Mouse (Mus musculus): ENCODE measurements around the gene Cby3.
A peak's percentile ranks its signal among the peaks of the same experiment; 100 is the strongest.
"Not testable (repeated sequence)": the region's sequence is repeated elsewhere in the genome, so short reads cannot be mapped to it uniquely, and the experiment has no call there.

Cby3 gene

DNA sequence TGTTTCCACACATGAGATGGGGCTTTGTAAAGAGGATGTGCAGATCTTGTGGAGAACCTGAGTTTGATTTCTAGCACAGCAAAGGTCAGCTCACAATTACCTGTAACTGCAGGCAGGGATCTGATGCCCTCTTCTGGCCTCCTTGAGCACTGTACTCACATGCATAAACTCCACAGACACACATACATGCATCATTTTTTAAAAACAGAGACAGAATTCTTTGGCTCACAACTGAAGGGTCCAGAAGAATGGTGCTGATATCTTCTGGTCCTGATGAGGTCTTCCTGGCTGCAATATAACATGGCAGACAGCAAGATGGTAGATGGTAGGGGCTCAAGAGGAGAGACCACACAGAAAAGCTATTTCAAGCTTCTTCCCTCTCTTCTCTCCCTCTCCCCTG lies at the start of gene Cby3:
Cby3 (plus strand) TSS at position 301 of the 400 bp plus-strand sequence.
- DNase-seq: no peak

DNA sequence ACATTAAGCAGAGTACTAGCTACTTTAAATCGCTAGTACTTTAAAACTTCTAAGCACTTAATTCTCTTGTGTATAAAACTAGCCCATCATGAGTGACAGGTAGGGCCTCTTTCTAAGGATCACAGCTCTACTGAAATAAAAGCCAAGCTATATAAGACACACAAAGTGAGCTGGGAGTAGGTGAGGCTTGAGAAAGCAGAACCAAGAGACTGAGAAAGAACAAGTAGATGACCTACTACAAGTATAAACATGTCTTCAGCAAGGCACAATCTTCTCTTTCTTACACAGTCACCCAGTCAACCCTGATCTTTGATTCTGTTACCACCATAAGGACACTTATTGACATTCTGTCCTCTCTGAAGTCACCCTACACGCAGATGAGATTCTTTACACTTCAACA lies 41.5 kb upstream of the Cby3 start:
- no peak for DNase-seq

DNA sequence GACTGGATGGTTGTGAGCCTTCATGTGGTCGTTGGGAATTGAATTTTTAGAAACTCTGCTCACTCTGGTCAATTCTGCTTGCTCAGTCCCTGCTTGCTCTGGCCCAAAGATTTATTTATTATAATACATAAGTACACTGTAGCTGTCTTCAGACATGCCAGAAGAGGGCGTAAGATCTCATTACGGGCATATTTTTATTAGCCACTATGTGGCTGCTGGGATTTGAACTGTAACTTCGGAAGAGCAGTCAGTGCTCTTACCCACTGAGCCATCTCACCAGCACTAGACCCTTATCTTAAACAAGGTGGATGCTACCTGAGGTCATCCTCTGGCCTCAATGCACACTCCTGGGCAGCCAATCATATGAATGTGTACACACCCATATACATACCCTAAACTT lies 34.9 kb upstream of the Cby3 start:
- not testable (repeated sequence) for DNase-seq

DNA sequence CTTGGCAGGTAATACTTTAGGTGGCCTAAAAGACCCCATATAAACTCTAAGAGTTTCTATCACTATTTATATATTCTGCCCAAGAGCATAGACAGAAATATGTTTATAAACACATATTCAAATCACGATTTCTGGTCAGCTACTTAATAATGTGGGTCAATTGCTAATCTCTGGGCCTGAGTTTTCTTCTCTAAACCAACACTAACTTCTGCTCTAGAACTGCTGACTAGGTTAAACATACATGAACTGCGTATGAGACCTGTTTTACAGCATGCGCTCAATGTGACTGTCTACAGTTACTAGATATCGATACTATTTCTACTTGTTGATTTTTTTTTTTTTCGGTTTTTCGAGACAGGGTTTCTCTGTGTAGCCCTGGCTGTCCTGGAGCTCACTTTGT lies 33.0 kb upstream of the Cby3 start:
- DNase-seq: no peak

DNA sequence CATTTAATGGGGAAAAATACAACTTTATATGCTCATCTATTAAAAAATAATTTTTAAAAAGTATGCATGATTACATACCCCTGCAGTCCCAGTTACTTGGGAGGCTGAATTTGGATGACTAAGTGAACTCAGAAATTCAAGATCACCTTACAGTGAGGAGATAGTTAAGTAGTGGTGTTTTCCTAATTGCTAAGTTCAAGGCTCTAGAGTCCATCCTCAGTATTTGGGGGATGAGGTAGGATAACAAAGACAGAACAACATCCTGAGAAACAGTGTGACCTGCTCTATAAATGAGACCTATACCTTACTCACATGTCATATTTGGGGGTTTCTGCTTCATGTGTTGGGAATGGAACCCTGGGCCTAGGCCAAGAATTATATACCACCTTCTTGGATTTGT lies 31.9 kb upstream of the Cby3 start:
- no peak for DNase-seq

DNA sequence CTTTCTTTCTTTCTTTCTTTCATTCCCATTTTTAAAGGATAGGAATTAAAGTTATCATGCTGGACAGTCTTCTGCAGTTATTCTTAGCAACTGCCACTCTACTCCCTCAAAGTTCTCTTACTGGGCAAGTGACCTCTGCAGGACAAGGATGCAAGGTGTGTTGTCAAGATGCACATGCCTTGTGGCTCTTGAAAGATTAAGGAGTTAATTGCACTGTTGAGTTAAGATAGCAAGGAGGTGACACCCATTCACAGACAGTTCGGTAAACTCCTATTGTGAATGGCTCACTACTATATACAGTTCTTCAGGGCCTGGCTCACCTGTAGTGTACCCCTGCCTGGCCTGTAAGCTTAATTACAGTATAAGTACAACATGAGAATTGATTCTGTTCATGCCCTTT lies 30.4 kb upstream of the Cby3 start:
- no peak for DNase-seq

DNA sequence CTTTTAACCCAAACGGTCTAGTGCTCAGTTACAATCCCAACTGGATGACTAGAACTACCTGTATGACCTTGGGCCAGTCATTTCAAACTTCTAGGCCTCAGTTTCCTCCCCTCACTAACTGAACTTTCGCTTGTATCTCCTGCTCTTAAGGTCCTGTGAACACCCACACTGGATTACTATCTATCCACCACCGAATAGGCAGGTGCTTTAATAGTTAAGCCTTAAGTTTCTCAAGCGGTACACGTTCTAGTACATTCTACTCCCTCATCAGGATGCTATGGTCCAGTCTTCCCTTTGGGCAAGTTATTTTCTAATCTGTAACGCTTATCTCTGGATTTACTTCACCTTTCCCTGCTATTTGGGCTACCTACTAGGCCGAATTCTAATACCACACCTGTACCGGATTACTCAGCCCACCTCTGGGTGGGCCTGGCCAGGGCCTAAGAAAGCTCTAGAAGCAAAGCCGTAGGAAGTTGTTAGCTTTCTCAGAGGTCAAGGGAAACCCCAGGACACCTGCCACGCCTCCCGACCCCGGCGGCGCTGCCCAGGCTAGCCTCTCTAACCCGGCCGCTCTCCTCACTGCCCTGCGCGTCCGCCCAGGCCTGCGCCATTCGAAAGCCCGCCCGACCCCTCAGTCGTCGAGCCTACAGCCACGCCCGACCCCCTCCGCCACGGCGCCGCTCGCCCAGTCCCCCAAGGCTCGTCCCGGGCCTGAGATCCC lies 29.4 kb upstream of the Cby3 start:
- DNase-seq: peak; percentile 46 to 52

DNA sequence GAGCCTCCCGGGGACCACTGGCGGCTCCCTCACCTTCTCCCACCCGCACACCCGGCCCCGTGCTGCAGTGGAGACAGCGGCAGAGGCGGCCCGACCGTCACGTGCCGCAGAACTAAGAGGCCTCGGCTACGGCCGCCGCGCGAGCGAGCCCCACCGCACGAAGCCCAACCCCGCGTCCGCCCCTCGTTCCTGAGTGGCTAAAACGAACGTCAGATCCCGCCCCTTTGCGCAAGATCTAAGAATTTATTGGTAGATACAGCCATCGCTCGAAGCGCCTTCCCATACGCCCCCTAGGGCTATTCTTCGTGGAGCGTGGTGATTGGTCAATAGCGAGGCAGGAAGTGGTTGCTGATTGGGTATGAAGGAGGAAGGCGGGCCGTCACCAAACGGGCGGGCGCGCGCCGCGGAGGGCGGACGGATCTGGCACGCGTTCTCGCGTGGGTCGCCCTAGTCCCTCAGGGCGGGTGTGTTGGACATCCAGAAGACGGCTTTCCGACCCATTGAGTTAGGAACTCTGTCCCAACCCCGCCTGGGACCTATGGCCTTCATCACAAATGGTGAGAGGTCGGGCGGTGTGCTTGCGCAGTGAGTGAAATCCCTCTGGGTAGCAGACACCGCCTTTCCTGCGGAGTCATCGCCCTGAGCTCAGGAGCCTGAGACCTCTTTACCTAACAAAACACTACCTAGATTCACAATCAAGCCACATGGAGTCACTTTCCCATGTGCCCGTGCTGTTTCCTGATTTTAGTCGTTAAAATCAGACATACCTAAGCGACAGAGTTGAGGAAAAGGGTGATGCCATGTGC lies 28.6 kb upstream of the Cby3 start, which contains the start of gene Canx:
Canx (minus strand) TSS at position 178 of the 806 bp plus-strand sequence.
- DNase-seq: peak; percentile 99

DNA sequence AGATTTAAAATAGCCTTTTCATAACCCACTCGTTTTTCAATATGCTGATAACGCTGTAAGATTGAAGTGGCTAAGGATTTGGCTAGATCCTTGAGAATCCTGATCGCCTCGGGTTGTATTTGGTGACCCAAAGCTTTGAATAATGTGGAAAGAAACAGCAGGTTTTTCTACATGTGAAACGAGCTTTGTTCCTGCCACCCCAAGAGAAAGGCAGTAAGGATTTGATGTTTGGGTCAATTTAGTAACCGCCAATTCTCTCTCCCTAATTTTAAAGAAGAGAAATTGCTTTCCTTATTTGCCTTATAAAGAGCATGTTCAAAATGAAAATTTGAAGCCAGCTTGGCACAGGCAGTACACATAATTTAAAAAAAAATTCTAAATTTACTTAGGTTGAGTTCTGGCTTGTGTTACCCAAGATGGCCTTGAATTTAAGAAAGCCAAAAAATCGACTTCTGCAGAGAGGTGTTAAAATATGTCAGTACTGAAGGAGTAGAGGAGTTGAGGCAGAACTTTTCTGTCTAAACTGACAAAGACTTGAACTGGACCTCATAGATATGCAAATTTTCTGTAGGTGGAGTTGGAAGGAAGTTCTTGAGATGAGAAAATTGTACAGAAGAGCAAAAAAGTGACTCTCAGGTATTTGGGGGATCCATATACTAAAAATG lies 27.8 kb upstream of the Cby3 start:
- DNase-seq: no peak

DNA sequence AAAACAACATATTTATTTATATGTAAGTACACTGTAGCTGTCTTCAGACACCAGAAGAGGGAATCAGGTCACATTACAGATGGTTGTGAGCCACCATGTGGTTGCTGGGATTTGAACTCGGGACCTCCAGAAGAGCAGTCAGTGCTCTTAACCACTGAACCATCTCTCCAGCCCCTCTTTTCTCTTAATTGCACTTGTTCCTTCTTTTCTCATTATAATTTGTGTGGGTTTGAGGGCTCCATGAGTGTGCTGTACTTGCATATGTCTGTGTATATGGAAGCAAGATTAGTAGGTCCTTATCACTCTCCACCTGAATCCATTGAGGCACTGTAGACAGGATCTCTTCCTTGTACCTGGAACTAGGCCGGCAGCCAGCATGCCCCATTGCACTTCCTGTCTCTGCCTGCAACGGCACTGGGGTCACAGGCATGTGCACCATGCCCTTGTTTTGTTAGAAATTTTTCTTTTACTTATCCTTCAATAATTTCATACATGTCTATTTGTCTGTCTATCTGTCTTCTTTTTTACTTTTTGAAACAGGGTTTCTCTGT lies 26.1 kb upstream of the Cby3 start:
- no peak for DNase-seq

DNA sequence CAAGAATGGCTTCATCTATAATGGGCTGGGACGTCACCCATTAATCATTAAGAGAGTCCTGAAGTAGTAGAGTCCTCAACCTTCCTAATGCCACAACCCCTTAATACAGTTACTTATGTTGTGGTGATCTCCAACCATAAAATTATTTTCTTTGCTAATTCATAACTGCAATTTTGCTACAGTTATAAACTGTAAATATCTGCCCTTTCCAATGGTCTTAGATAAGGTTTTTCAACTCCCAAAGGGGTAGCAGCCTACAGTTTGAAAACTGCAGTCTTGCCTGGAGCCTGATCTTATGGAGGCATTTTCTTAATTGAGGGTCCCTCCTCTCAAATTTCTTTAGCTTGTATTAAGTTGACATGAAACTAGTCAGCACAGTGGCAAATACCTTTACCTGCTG lies 24.9 kb upstream of the Cby3 start:
- no peak for DNase-seq

DNA sequence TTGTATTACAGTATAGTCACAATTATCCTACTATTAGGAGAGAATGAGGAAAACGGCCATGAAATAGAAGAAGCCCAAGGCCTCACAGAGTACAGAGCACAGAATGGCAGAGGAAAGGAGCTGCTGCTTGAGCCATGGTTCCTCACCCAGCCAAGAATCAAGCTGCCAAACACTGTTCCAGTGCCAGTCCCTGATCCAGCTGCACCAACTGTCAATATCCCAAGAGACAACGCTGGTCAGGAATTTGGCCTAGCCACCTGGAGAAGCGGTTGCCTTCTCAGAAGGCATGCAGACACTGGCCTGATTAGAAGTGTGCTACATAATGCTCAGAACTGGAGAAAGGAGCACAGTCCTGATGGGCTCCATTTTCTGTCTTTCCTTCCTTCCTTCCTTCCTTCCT lies 21.1 kb upstream of the Cby3 start:
- no peak for DNase-seq

DNA sequence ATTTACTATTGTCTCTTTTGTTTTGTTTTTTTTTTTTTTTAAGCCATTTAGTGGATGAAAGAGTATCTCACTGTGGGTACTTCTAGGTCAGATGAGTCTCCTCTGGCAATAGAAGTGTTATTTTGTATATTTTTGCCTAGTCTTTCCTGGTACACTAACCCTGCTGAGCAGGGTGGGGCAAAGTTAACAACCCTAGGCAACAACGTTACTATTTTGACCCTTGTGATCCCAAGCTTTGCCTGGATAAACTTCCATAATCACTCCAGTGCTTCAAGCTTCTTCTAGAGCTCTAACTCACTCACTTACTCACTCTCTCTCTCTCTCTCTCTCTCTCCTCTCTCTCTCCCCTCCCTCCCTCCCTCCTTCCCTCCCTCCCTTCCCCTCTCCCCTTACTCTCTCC lies 18.1 kb upstream of the Cby3 start:
- DNase-seq: no peak

DNA sequence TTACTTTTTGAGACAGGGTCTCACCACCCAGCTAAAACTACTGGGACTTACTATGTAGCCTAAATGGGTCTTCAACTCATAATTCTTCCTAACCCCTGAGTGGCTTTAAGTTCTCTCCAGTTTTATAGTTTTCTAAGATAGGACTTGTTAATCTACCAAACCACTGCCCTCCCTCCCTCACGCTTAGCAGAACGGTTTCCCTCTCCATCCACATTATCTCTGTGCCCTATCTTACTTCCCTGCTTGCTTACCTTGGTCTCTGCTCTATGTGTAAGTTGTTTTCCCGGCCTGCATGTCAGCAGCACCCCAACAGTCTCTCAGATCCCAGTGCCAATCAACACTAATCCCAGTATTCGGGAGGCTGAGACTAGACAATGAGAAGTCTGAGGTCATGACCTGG lies 17.4 kb upstream of the Cby3 start:
- DNase-seq: no peak

DNA sequence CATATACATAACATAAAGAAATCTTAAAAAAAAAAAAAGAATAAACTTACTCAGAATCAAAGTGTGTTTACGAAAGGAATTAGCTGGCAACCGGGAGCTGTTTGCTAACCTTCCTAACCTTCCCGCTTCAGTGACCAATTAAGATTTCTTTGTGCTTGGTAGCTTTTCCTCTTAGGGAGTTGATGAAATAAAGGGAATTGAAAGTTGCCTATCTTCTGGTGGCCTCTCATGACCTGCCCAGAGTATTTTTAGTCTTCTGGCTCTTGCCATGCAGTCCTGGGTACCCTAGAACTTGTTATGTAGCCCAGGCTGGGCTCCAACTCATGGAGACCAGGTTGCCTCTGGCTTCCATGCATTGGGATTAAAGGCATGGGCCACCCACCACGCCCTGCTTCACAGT lies 8.8 kb upstream of the Cby3 start:
- DNase-seq: no peak

DNA sequence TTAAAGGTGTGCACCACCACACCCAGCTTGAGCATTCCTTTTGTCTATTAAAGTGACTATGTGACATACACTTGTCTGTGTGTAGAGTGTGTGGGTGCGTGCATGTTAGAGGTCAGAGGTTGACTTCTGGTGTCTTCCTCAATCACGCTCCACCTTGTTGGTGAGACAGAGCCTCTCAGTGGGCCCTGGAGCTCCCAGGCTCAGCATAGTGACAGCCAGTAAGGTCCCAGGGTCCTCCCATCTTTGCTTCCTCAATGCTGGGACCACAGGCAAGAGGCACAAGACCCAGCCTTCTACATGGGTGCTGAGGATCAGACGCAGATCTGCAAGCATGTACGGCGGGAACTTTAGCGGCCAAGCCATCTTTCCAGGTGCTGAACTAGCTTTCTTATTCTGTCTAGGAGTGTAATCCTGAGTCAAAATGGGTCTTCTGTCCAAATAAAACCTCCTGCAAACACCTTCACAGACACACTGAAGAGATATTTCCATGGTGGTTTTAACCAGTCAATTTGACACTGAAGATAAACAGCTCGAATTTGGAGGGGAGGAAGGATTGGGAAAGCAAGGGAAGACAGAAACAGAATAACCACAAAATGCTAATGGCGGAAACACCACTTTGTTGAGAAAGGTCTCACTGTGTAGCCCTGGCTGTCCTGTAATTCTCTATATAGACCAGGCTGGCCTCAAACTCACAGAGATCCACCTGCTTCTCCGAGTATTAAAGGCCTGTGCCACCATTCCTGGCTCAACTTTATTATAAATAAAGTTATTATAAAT lies 7.8 kb upstream of the Cby3 start:
- no peak for DNase-seq

DNA sequence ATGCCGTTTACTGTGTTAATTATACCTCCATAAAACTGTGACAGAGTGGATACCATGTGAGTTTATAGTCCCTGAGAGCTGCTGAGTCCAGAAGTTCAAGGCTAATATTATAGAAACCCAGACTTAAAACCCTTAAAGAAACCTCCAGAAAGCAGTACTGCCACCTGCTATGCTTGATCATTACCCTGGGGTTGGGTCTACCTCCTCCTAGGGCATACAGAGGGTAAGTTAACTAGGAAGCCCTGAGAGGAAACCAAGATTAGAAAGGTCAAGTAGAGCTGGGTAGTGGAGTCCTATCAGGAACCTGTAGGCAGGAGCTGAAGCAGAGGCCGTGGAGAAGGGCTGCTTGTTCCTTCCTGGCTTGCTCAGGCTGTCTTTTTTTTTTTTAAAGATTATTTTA lies 2.1 kb upstream of the Cby3 start:
- no peak for DNase-seq

DNA sequence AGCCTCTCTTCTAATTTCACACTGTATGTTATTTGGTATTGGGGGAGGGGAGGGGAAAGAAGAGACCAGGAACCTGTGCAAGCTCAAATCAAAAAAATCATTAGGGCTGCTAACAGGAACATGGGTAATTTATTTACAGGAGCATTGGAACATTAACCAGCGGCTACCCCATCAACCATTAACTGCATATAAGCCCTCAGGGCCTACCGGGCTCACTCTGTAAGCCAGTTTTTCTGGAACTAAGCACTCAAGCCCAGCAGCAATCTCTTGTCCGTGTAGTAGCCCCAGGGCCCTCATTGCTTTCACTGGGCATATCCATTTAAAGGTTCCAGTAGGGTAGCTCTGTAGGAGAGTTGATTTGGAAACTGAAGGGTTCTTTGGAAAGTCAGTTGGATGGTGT lies 589 bp downstream of the Cby3 start:
- peak; percentile 92 to 96 for DNase-seq

DNA sequence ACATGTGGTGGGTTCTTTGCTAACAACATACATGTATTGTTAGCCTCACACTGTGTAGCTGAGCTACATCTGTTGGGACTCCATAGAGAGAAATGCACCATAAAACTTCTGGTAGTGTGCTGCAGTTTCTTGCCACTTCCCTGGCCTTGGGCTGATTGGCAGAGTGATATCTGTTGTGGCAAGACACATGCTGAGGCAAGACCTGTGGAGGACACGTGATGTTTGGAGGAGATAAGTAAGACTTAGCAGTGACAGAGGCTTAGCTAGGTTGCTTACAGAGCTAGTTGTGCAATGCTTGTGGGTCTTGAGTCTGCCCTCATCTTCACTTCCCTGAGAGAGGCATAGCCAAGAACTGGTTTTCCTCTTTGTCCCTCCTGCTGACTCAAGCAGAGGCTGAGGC lies 1.1 kb downstream of the Cby3 start:
- peak in 1 of 2 experiments; percentile 19 for DNase-seq

DNA sequence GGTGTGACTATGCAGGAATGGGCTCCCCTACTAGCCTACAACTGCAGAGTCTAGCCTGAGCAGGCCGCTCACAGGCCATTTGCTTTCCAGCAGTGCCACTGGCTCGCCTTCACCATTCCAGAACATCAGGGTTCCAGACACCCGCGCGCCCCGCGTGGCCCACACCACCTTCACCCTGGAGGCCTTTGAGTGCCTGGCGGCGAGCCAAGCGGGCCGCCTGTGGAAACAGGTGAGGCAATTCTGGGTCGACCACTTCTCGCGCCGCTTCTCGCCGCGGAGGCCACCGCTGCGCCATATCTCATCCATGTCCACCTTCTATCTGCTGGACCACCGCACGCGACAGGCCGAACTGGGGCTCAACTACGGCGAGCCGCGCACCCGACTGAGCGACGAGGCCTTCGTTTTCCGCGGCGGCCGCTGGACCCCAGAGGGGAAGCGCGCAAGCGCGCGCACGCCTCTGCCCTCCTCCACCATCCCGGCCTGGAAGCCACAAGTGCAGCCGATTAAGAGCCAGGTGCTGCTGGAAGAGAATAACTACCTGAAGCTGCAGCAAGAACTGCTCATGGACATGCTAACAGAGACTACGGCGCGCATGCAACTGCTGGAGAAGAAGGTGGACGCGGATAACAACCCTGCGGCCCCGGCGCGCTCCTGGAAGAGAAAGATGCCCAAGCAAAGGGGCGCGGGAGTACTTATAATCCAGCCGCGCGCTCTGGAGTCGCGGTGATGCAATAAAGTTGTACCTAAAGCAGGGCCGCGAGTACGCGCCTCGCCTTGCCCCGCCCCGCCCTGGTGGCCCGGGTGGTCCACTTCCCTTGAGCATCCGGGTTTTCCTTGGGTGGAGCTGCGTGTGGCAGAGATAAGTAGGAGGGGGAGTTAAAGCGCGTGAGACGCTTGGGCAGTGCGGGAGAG lies 4.9 kb downstream of the Cby3 start:
- DNase-seq: peak; percentile 45 to 57

DNA sequence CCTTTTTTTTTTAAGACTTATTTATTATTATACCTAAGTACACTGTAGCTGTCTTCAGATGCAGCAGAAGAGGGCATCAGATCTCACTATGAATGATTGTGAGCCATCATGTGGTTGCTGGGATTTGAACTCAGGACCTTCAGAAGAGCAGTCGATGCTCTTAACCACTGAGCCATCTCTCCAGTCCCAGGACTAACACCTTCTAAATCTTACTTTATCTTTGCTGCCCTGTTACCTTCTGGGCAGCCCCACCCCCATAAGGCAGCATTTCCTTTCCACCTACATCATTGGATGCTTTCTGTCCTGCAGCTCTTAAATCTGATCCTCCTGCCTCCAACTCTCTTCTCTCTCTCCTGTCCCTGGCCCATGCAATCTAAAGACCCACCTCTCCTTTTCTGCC lies 7.0 kb downstream of the Cby3 start:
- not testable (repeated sequence) for DNase-seq

DNA sequence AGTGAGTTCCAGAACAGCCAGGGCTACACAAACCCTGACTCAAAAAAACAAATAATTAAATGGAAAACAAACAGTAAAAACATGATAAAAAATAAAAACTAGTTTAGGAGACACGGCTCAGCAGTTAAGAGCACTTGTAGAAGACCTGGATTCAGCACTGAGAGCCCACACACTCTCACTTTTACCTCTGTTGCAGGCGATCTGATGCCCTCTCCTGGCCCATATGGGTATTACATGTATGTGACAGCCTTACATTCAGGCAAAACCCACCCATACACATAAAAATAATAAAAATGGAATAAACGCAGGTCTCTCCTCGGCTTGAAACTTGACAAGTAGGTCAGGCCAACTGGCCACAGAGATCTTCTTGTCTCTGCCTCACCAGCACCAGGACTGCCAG lies 10.3 kb downstream of the Cby3 start:
- peak; percentile 78 to 86 for DNase-seq
